30 mouse cellular contexts compared by ENCODE assay signal in genomic region chrX:36254904-36255303, GRCm38 (mm10). TPM values are rescaled to one million over a fixed set of nuclear protein-coding genes. Genes with fewer than 3 reads are reported as not detected.
DNase-seq lines count a peak whose midpoint lies in the region; ATAC-seq and TF ChIP-seq lines count a peak whose summit lies in the region.
"Had no signal": no experiment of that assay in that cellular context is flagged by ENCODE, and none has a peak within 500 bp of the region (broad histone marks: within the 10 kb centered on the region; RNA-seq: fewer than 3 reads in every experiment).

No protein-coding gene starts in this region.

- DNase-seq in layer of hippocampus, adult 18-20 months (ENCODE audit: low spot score in 2 of 2), result peak; percentile 5 to 35
- no peak for DNase-seq in layer of hippocampus, adult 2 months (ENCODE audit: low spot score in 2 of 2)
- peak; percentile 28 to 32 for DNase-seq in right cerebral cortex, adult 2 months (ENCODE audit: low spot score in 2 of 2)
- no peak for DNase-seq in right cerebral cortex, postnatal 10 days (ENCODE audit: low spot score in 2 of 2)
- peak; percentile 10 to 28 for DNase-seq in left cerebral cortex, adult 9 months (ENCODE audit: low spot score in 2 of 2)
- no peak for DNase-seq in hindbrain, embryonic 10.5 days (ENCODE audit: low spot score)
- DNase-seq: adrenal gland, adult 8-10 months; B cell, adult 2 months; cerebellum, adult 2 months; cerebellum, postnatal 36 days; gastrocnemius, adult 2 months; heart, postnatal 4 days; kidney, adult 2 months; lung, adult 18-20 months; lung, postnatal 10 days; thymus, adult 18-20 months; thymus, postnatal 4 days had no signal

- no peaks in the 10 kb centered on the region for H3K27me3 ChIP-seq in forebrain, embryonic 15.5 days
- no peaks in the 10 kb centered on the region for H3K27me3 ChIP-seq in hindbrain, embryonic 10.5 days (ENCODE audit: insufficient read depth, poor library complexity, severe bottlenecking)
- H3K27me3 ChIP-seq: CH12.LX; forebrain, embryonic 13.5 days; hindbrain, embryonic 15.5 days; limb, embryonic 13.5 days; liver, embryonic 12.5 days; midbrain, embryonic 12.5 days; neural tube, embryonic 15.5 days; stomach, embryonic 15.5 days had no signal

- H3K4me1 ChIP-seq in forebrain, embryonic 15.5 days, result no peaks in the 10 kb centered on the region
- no peaks in the 10 kb centered on the region for H3K4me1 ChIP-seq in hindbrain, embryonic 10.5 days (replicated peaks)
- H3K4me1 ChIP-seq: forebrain, embryonic 13.5 days; heart, embryonic 10.5 days; hindbrain, embryonic 15.5 days; limb, embryonic 13.5 days; liver, embryonic 12.5 days; midbrain, embryonic 12.5 days; neural tube, embryonic 15.5 days; stomach, embryonic 15.5 days had no signal

- H3K9ac ChIP-seq in forebrain, embryonic 15.5 days (replicated peaks), result no peak overlapping the region
- H3K9ac ChIP-seq: forebrain, embryonic 13.5 days; hindbrain, embryonic 15.5 days; limb, embryonic 13.5 days; liver, embryonic 12.5 days; midbrain, embryonic 12.5 days; neural tube, embryonic 15.5 days; stomach, embryonic 15.5 days had no signal

- TF ChIP-seq CTCF in layer of hippocampus, adult 2 months (conservative IDR thresholded peaks at IDR 0.05), result no peak

- no peak for ATAC-seq in forebrain, embryonic 15.5 days (replicated peaks)
- ATAC-seq: activated CD4-positive, CD25-positive, alpha-beta regulatory T cell, adult 4 months; forebrain, embryonic 13.5 days; liver, embryonic 12.5 days had no signal

- 88% methylated on average over 6 of the region's 6 CpGs for WGBS in forebrain, embryonic 15.5 days
- WGBS in hindbrain, embryonic 10.5 days, result 89% methylated on average over 6 of the region's 6 CpGs

- no peak overlapping the region for H3K4me3 ChIP-seq in layer of hippocampus, adult 2 months
- H3K4me3 ChIP-seq in forebrain, embryonic 15.5 days, result no peak overlapping the region
- no peak overlapping the region for H3K4me3 ChIP-seq in hindbrain, embryonic 10.5 days
- H3K4me3 ChIP-seq: forebrain, embryonic 13.5 days; gastrocnemius, adult 2 months; heart, embryonic 10.5 days; hindbrain, embryonic 15.5 days; limb, embryonic 13.5 days; liver, embryonic 12.5 days; midbrain, embryonic 12.5 days; neural tube, embryonic 15.5 days; stomach, embryonic 15.5 days had no signal

- no peak overlapping the region for H3K4me2 ChIP-seq in forebrain, embryonic 15.5 days (replicated peaks)
- H3K4me2 ChIP-seq: forebrain, embryonic 13.5 days; hindbrain, embryonic 15.5 days; limb, embryonic 13.5 days; liver, embryonic 12.5 days; midbrain, embryonic 12.5 days; neural tube, embryonic 15.5 days; stomach, embryonic 15.5 days had no signal

- H3K36me3 ChIP-seq in forebrain, embryonic 15.5 days, result no peaks in the 10 kb centered on the region
- no peaks in the 10 kb centered on the region for H3K36me3 ChIP-seq in hindbrain, embryonic 10.5 days
- H3K36me3 ChIP-seq: G1E; heart, embryonic 10.5 days; hindbrain, embryonic 15.5 days; limb, embryonic 13.5 days; liver, embryonic 12.5 days; midbrain, embryonic 12.5 days; neural tube, embryonic 15.5 days; stomach, embryonic 15.5 days had no signal

- no peaks in the 10 kb centered on the region for H3K9me3 ChIP-seq in forebrain, embryonic 15.5 days
- H3K9me3 ChIP-seq in hindbrain, embryonic 10.5 days, result no peaks in the 10 kb centered on the region
- H3K9me3 ChIP-seq: forebrain, embryonic 13.5 days; G1E; heart, embryonic 10.5 days; hindbrain, embryonic 15.5 days; limb, embryonic 13.5 days; liver, embryonic 12.5 days; midbrain, embryonic 12.5 days; neural tube, embryonic 15.5 days; stomach, embryonic 15.5 days had no signal

- H3K27ac ChIP-seq in layer of hippocampus, adult 2 months, result no peak overlapping the region
- no peak overlapping the region for H3K27ac ChIP-seq in forebrain, embryonic 15.5 days (replicated peaks)
- no peak overlapping the region for H3K27ac ChIP-seq in hindbrain, embryonic 10.5 days
- H3K27ac ChIP-seq: forebrain, embryonic 13.5 days; gastrocnemius, adult 2 months; heart, embryonic 10.5 days; hindbrain, embryonic 15.5 days; kidney, postnatal 0 days; limb, embryonic 13.5 days; liver, embryonic 12.5 days; midbrain, embryonic 12.5 days; neural tube, embryonic 15.5 days; stomach, embryonic 15.5 days had no signal

RNA-seq across cellular contexts. Expression of gene Zcchc12, which starts 59.2 kb away (rescaled TPM):
- 10 to 100 TPM; 45.9 to 55.5 TPM for total RNA-seq in layer of hippocampus, adult 18-20 months (2021)
- total RNA-seq in layer of hippocampus, adult 2 months (2021), result 10 to 100 TPM; 42.5 to 43.5 TPM
- polyA plus RNA-seq in forebrain, embryonic 15.5 days (2015; fragmentation: Nextera tagmentation; extraction: Ambion mirVana), result 168 and 205 TPM in 2 replicates
- polyA plus RNA-seq in hindbrain, embryonic 10.5 days (2016; fragmentation: Nextera tagmentation; extraction: Ambion mirVana), result 10.0 and 22.6 TPM in 2 replicates
- total RNA-seq: CH12.LX; G1E; gastrocnemius, adult 2 months had no signal
- polyA plus RNA-seq: G1E had no signal

Comparison
In these comparisons a context has a peak if more than half of its experiments do, and no peak if none do; other contexts are left out.
1. DNase-seq: peak in layer of hippocampus, adult 18-20 months (2 of 2), right cerebral cortex, adult 2 months (2 of 2) and left cerebral cortex, adult 9 months (2 of 2); none in layer of hippocampus, adult 2 months (0 of 2), right cerebral cortex, postnatal 10 days (0 of 2) and hindbrain, embryonic 10.5 days (single experiment).